Mouse (Mus musculus) ovary, adult 18-20 months (tissue): ENCODE results near the gene Slc6a3.

ENCODE experiments used
- DNase-seq: peaks from one replicate; pipeline ENCODE4 v3.0.0; 2022; ENCODE audit warnings: low spot score, mixed read lengths

Gene Slc6a3

DNA sequence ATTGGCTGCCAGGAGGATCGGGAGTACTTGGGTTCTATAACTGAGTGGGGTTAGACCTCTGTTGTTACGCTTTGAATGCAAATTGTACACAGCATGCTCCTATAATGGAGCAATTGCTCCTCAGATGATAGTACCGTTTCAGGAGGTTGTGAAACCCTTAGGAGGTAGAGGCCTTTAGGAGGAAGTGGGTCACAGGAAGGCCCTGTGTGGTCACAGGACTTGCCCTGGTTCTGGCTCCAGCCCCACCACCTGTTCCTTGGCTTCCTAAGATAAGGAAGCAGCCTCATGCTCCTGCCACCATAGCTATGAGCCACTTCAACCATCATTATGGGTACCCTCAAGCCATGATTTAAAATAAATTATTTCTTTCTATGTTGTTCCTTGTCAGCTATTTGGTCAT, 54.9 kb downstream of the Slc6a3 start:
- DNase-seq: no peak

DNA sequence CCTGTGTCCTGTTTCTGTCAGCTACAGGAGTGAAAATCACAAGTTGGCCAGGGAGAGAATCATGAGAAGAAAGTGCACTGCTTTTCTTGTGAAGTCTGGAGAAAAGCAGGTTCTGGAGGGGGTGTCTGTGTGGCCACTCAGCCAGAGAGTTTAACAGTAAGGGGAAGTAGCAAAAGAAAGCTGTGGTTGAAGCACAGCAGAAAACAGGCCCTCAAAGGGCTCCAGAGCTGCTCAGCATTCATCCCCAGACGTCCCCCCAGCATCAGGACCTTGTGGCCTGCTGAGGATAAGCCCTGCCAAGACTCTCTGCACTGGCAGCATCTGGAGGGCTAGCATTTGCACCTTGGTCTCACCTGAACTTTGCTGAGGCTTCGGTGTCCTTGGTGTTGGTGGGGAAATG, 56.0 kb downstream of the Slc6a3 start:
- no peak for DNase-seq

DNA sequence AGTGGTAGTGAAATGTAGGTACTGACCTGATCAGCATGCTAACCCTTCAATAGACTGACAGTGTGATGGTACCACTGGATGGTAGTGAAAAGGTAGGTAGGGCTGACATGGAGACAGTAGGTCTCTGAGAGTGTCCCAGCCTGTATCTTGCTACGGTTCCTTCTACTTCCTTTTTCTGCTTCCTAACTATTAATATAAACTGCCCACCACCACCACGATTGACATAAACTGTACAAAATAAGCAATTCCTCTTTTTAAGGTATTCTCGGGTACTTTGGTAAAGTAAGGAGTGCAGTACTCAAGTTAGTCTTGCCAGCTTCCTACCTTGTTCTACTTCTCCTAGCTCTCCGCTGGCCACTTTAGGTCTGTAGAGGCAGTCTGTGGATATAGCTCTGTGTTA, 59.7 kb downstream of the Slc6a3 start:
- no peak for DNase-seq

DNA sequence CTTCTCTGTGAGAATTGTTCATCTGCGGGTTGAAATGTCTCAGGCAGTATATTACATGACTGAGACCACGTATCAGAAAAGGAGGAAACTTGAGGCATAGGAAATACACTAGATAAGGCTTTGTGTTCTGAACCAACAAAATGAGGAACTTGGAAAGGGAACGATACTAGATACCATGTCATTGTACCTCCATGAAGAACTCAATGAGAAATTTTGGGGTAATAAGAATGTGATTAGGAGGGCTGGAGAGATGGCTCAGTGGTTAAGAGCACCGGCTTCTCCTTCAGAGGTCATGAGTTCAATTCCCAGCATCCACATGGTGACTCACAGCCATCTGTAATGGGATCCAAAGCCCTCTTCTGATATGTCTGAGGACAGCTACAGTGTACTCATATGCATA, 63.7 kb downstream of the Slc6a3 start:
- DNase-seq: no peak

DNA sequence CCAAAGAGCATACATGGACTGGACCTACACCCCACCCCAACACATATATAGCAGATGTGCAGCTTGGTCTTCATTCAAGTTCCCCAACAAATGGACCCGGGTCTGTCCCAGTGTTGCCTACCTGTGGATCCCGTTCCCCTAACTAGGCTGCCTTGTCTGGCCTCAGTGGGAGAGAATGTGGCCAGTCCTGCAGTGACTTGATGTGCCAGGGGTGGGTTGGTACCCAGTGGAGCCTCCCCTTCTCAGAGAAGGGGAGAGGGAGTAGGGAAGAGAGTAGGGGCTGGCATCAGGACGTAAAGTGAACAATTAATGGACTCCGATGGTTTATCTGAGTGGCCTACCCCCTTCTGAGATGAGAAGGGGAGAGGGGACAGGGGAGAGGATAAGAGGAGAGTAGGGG, 66.5 kb downstream of the Slc6a3 start:
- DNase-seq: no peak

DNA sequence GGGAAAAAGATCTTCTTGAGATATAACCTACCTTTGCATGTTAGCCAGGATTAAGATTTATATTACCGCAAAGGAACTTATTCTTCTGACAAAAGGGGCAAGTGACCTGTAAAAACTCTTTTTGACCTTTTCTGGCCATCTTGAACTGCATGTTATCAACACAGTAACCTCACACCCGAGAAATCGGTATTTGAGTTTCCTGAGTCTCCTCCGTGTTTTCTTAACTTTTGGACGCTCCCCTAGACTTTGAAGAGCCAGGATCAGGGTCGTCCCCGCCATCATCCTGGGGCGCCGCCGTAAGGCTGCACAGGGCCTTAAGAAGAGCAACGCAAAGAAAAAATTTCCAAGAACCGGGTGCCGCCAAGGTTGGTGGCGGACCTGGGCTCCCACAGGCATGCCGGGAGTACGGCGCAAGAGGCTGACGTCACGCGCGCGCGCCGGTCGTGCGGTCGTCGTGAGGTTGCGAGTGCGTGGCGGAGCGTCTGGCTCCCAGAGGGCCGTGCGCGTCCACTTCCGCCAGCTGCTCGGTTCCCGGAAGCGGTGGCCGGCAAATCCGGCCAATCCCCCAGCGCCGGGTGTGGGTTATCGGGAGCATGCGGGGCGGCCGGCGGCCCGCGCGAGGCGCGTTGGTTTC, 67.1 kb downstream of the Slc6a3 start, which contains the start of gene Clptm1l:
TSS of gene Clptm1l (plus strand) at position 485 of the 634 bp plus-strand sequence.
- peak; percentile 93 for DNase-seq

DNA sequence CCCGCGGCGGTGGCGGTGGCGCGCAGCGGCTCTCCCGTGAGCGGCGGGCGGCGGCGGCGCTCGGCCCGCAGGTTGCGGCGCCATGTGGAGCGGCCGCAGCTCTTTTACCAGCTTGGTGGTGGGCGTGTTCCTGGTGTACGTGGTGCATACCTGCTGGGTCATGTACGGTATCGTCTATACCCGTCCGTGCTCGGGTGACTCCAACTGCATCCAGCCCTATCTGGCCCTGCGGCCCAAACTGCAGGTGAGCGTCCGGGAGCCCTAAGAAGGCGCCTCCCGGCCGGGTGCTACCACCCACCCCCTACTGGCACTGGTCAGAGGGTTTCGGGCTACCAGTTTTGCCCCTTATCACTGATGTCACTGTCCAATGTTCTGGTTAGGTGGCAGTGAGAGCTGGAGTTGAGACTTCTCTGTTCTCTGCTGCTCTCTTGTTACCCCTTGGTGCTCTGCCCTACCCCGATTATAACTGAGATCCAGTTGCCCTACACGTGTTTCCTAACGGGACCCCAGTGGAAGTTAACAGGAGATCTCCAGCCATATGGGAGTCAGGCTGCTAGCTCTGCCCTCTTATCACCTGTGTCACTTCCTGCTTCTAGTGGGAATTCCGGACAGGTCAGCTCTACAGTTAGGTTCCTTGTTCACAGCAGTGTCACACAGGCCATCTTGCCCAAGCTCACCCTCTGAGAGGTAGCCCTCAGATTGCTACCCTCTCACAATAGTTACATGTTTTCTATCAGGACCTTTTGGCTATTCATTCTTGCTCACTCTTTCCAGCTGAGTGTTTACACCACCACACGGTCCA, 67.8 kb downstream of the Slc6a3 start:
- no peak for DNase-seq

DNA sequence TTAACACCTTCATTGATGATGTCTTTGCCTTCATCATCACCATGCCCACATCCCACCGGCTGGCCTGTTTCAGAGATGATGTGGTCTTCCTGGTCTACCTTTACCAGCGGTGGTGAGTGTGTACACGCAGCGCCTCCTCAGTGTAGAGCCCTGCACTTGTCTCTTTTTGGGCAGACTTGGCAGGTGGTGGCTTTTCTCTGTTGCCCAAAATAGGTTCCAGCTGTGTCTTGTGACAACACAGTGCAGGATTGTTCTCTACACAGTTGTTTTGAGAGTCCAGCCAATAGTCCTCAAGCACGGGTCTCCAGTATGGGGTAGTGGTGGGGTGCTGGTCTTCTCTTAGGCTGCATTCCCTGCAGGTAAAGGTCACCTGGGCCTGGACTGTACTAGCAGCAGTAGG, 81.9 kb downstream of the Slc6a3 start:
- no peak for DNase-seq

DNA sequence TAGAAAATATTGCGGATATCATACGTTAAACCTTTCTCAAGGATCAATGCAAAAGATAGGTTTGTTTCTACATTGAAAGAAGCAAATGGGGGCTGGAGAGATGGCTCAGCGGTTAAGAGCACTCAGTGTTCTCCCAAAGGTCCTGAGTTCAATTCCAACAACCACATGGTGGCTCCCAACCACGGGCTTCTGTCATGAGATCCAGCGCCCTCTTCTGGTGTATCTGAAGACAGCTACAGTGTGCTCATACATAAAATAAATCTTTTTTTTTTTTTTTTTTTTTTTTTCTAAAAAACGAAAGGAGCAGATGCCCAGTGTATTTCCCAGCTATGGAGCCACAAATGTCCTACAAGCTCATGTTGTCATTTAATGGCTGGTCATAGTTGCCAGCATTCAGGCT, 84.1 kb downstream of the Slc6a3 start:
- DNase-seq: no peak

DNA sequence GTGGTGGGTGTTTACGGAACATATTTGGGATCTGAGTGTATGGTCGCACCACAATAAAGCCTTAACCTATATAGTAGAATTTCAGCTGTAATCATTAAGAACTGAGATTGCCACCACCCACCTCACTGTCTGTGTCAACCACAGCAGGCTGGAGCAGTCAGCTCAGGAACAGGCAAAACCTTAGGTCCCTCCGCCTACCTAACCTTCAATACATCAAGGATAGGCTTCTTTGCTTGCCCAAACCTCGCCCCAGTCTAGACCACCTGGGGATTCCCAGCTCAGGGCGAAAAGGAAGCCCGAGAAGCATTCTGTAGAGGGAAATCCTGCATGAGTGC, 89.8 kb downstream of the Slc6a3 start:
- DNase-seq: no peak

DNA sequence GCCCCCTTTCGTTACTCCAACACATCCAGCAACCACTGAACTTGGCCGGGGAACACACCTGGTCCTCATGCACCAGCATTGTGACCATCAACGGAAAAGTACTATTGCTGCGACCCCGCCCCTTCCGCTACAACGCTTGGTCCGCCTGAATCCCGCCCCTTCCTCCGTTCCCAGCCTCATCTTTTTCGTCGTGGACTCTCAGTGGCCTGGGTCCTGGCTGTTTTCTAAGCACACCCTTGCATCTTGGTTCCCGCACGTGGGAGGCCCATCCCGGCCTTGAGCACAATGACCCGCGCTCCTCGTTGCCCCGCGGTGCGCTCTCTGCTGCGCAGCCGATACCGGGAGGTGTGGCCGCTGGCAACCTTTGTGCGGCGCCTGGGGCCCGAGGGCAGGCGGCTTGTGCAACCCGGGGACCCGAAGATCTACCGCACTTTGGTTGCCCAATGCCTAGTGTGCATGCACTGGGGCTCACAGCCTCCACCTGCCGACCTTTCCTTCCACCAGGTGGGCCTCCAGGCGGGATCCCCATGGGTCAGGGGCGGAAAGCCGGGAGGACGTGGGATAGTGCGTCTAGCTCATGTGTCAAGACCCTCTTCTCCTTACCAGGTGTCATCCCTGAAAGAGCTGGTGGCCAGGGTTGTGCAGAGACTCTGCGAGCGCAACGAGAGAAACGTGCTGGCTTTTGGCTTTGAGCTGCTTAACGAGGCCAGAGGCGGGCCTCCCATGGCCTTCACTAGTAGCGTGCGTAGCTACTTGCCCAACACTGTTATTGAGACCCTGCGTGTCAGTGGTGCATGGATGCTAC, 90.4 kb downstream of the Slc6a3 start, which contains the start of gene Tert:
TSS of gene Tert (plus strand) at position 167 of the 805 bp plus-strand sequence.
- DNase-seq: peak; percentile 22
